Mouse (Mus musculus) thymus, adult 18-20 months (tissue): ENCODE data around the gene Dgkd.

Experiments used
- DNase-seq, 2 experiments: peaks; one replicate each; pipeline ENCODE4 v3.0.0; 2022; ENCODE audit warnings: mixed read lengths in 2 of 2

Dgkd gene

GRCm38 (mm10) chr1:87947681-87948091 lies 94.6 kb downstream of the Dgkd start:
- DNase-seq = no peak

GRCm38 (mm10) chr1:87951641-87952040 lies 98.6 kb downstream of the Dgkd start:
- no peak for DNase-seq

GRCm38 (mm10) chr1:87953073-87953472 lies 100.0 kb downstream of the Dgkd start:
- no peak for DNase-seq

GRCm38 (mm10) chr1:87958931-87959330 lies 105.8 kb downstream of the Dgkd start:
- no peak for DNase-seq

- no peak for DNase-seq
Observed at GRCm38 (mm10) chr1:87959532-87959931, 106.4 kb downstream of the Dgkd start.

- no peak for DNase-seq
Observed at GRCm38 (mm10) chr1:87959998-87960431, 106.9 kb downstream of the Dgkd start.

GRCm38 (mm10) chr1:87960752-87961151 lies 107.7 kb downstream of the Dgkd start:
- DNase-seq = no peak

GRCm38 (mm10) chr1:87961459-87962167 lies 108.5 kb downstream of the Dgkd start:
- DNase-seq = no peak

GRCm38 (mm10) chr1:87970381-87970780 lies 117.3 kb downstream of the Dgkd start:
- DNase-seq = no peak

- DNase-seq = no peak
Observed at GRCm38 (mm10) chr1:87982291-87982690, 129.2 kb downstream of the Dgkd start.

GRCm38 (mm10) chr1:87992716-87993115 lies 139.6 kb downstream of the Dgkd start:
- no peak for DNase-seq
